Mouse (Mus musculus) thymus, adult 2 months (tissue): Measurements from ENCODE around the gene Celf2. TPM values are rescaled to one million over a fixed set of nuclear protein-coding genes. Genes with fewer than 3 reads are reported as not detected.

Source experiments
- DNase-seq: peaks from one replicate; pipeline ENCODE4 v3.0.0; 2021
- H3K27ac ChIP-seq: fragments of 200-500 bp; 2 replicates; pipeline ENCODE4 v1.5.1; 2012; ENCODE audit warnings: low read length, control low read depth; ENCODE audit not compliant: control insufficient read depth, insufficient read depth
- H3K27me3 ChIP-seq: fragments of 200-500 bp; 2 replicates; pipeline ENCODE4 v1.6.1; 2012; ENCODE audit warnings: mild to moderate bottlenecking, low read length, moderate library complexity, mixed read lengths; ENCODE audit not compliant: control insufficient read depth, insufficient read depth
- H3K36me3 ChIP-seq: fragments of 200-500 bp; 2 replicates; pipeline ENCODE4 v1.6.1; 2012; ENCODE audit warnings: mild to moderate bottlenecking, low read length, moderate library complexity; ENCODE audit not compliant: control insufficient read depth, insufficient read depth
- H3K4me1 ChIP-seq: fragments of 200-500 bp; replicated peaks from 2 replicates; pipeline ENCODE4 v1.6.1; 2012; ENCODE audit warnings: low read length; ENCODE audit not compliant: control insufficient read depth, insufficient read depth
- H3K4me3 ChIP-seq: fragments of 200-500 bp; 2 replicates; pipeline ENCODE4 v1.5.1; 2012; ENCODE audit warnings: mild to moderate bottlenecking, low read length, control low read depth, moderate library complexity; ENCODE audit not compliant: control insufficient read depth, insufficient read depth
- CTCF ChIP-seq: fragments of 200-500 bp; IDR thresholded peaks from 2 replicates; pipeline ENCODE4 v1.5.1; 2012; ENCODE audit warnings: mild to moderate bottlenecking, control low read depth, low read length, moderate library complexity, borderline replicate concordance; ENCODE audit not compliant: control insufficient read depth, poor library complexity, insufficient read depth; ENCODE audit errors: extremely low read depth
- POLR2A ChIP-seq: fragments of 200-500 bp; IDR thresholded peaks from 2 replicates; pipeline ENCODE4 v1.6.1; 2012; ENCODE audit warnings: mild to moderate bottlenecking, low read length, control low read depth, moderate library complexity; ENCODE audit not compliant: control insufficient read depth, poor library complexity, insufficient read depth; ENCODE audit errors: extremely low read depth
- WGBS: fragments of 180-500 bp; shearing (Covaris S2); methylation state at CpG from one replicate; pipeline ENCODE4 v1.1.7; 2018; 5-methylcytosine and 5-hydroxymethylcytosine counted together
- polyA plus RNA-seq: library from polyadenylated mRNA; depleted of rRNA; stranded (reverse); fragments of >200 nt; gene quantifications from 2 replicates; pipeline ENCODE4 v1.2.3, GENCODE M21; 2012

The Celf2 gene
- polyA plus RNA-seq, 1 experiment: 214 TPM

DNA sequence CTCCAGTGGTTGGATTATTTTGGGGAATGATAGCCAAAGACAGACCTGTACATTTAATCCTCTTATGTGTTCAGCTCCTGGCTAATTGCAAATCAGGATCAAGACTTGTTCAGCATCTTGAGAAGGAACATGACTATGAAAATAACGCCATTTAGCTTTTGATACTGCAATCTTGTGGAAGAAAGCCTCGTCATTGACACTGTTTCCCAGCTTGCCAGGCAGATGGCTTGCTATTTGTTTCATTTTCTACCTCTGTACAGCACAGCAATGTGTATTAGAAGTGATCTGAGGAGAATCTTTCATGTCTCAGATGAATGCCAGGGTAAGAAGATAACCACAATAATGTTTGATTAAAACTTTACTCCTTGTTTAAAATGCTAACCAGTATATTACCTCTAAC lies 315.9 kb downstream of the Celf2 start:
- Histone ChIP-seq H3K4me1 (no peaks in the 10 kb centered on the region), H3K27me3 (no peaks in the 10 kb centered on the region), H3K27ac (no peak overlapping the region), H3K36me3 (no peaks in the 10 kb centered on the region), H3K4me3 (no peak overlapping the region)
- no peak for DNase-seq
- WGBS: 92% methylated on average over 2 of the region's 2 CpGs
- no peak for TF ChIP-seq CTCF
- no peak for TF ChIP-seq POLR2A

DNA sequence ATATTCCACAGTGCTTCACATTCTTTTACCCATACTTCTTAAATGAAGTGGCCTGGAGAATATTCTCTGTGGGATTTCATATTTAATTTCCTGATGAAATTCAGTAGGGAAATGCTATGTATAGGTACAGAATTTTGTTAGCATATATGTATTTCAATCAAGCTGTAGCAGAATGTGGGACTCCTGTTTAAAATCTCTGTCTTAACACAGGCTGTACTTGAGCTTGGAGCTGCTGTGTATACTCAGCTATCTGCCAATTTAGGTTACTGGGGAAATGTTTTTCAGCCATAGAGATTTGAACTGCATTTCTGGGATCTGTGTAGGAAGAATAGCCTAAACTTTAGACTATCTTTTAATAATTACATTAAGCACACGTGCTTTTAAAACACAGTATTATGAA lies 330.2 kb downstream of the Celf2 start:
- H3K36me3 ChIP-seq: no peaks in the 10 kb centered on the region
- 91% methylated on average over 1 of the region's 1 CpGs for WGBS
- H3K27ac ChIP-seq: no peak overlapping the region
- TF ChIP-seq CTCF (no peak), POLR2A (no peak)
- no peak overlapping the region for H3K4me3 ChIP-seq
- H3K27me3 ChIP-seq: no peaks in the 10 kb centered on the region
- H3K4me1 ChIP-seq: no peaks in the 10 kb centered on the region
- DNase-seq: no peak

DNA sequence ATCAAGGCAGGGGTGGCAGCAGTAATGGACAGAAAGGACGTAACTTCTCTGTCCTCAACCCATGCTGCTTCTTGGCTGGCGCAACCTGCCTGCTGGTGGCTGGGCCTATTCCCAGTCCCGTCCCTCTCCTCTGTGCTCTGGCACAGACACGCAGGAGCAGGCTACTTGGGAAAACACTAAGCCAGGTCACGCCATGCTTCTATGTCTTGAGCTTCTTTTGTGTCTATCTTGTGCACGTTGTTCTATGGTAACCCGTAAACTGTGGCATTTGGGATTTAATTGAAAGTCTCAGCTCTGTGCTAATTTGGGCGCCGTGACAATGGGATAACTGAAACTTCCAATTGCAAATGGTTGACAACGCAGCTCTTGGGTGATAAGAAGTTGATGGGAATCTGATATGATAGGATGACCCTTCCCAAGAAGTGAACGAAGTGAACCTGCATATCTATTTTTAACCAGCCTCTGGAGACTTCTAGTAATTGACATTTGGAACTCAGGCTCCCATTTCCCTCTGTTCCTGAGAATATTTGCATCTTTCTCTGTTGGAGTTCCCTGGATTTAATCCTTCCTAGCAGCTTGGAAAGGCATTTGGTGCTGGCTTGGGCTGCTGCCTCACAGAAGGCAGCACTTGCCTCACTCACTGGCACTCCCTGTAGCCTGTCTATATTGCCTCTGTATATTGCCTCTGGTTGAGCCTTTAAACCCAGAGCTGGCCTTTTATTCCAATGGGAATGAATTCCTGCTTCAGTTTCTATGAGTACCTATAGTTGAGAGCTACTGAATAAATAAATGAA lies 335.9 kb downstream of the Celf2 start:
- H3K27me3 ChIP-seq: no peaks in the 10 kb centered on the region
- no peak overlapping the region for H3K27ac ChIP-seq
- H3K36me3 ChIP-seq: no peaks in the 10 kb centered on the region
- no peak for DNase-seq
- WGBS: 91% methylated on average over 11 of the region's 11 CpGs
- H3K4me3 ChIP-seq: no peak overlapping the region
- TF ChIP-seq CTCF: no peak
- no peak for TF ChIP-seq POLR2A
- no peaks in the 10 kb centered on the region for H3K4me1 ChIP-seq

DNA sequence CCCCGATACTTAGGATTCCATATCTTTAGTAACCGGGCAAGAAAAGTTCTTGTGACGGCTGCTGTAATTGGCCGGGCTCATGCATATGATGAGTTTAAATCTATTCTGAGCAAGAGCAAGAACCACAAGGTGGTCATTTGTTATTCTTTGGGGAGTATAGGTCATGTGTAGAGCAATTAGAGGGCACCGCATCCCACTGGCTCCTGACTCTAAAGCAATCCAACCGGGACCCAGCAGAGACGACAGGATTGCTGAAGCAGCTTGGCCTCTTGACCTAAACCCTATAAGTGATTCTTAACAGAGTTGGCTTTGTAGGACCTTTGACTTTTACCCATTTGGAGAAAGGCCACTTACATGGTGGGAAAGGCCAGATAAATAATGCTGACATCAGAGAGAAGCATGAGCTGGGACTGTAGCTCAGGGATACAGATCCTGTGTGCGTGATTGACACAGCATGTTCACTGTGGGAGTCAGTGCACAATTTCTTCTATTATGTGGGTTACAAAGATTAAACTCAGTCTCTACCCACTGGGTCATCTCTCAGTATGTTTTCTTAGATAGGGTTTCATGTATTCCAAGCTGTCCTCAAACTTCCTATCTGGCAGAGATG lies 338.2 kb downstream of the Celf2 start:
- Histone ChIP-seq H3K4me3 (no peak overlapping the region), H3K4me1 (no peaks in the 10 kb centered on the region), H3K27ac (no peak overlapping the region), H3K27me3 (no peaks in the 10 kb centered on the region), H3K36me3 (no peaks in the 10 kb centered on the region)
- no peak for TF ChIP-seq POLR2A
- no peak for TF ChIP-seq CTCF
- 95% methylated on average over 8 of the region's 8 CpGs for WGBS
- no peak for DNase-seq

DNA sequence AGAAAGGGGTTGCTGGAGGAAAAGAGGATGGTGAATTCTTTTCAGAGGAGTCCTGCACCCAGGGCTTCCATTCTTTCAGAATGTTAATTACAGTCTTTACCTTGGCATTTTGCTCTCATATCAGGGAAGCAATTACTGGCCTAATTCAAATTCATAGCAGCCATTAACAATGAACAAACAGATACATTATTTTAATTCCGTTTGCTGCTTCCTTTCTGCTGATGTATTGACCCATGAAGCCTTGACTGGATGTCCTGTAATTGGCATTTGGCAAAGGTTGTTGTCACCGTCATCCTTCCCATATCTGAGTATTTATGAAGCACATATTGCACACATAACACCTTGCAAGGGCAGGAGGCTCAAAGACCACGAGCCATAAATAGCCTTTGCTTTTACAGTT lies 343.6 kb downstream of the Celf2 start:
- Histone ChIP-seq H3K4me3 (no peak overlapping the region), H3K27ac (no peak overlapping the region), H3K27me3 (no peaks in the 10 kb centered on the region), H3K4me1 (no peaks in the 10 kb centered on the region), H3K36me3 (no peaks in the 10 kb centered on the region)
- no peak for DNase-seq
- 89% methylated on average over 3 of the region's 3 CpGs for WGBS
- TF ChIP-seq POLR2A (no peak), CTCF (no peak)

DNA sequence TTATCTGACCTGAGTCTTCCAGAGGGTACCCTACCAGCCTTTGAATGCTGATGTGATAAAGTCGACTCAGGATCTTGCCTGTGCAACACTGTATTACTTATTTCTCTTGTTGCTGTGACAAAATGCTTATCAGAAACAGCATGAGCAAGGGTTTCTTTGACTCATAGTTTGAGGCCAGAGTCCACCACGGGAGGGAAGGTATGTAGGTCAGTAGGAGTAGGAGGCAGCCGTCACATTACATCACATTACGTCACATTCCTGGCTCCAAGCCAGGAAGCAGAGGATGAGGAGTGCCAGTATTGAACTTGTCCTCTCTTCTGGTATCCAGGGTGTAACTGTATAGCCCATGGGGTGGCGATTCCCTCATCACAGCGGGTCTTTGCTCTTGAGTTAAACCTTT lies 349.3 kb downstream of the Celf2 start:
- 84% methylated on average over 6 of the region's 6 CpGs for WGBS
- H3K27ac ChIP-seq: no peak overlapping the region
- no peaks in the 10 kb centered on the region for H3K4me1 ChIP-seq
- no peaks in the 10 kb centered on the region for H3K36me3 ChIP-seq
- H3K27me3 ChIP-seq: no peaks in the 10 kb centered on the region
- DNase-seq: no peak
- no peak overlapping the region for H3K4me3 ChIP-seq
- TF ChIP-seq CTCF (no peak), POLR2A (no peak)

DNA sequence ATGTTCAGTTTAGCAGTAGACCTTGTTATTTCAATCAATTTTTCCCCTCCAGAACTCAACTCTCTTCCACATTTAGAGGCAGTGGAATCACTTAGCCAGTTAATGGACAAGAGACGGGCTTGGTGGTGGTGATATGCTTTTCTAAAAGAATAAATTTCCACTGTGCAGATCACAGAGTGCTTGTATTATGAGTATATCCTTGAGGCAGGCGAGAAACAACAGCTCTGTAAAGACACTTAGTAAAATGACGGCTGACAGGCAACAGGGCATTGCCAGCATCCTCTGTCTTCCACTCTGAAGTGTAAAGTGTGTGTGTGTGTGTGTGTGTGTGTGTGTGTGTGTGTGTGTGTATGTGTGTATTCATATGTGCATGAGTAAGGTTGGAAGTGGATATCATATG lies 362.1 kb downstream of the Celf2 start:
- Histone ChIP-seq H3K27me3 (no peaks in the 10 kb centered on the region), H3K27ac (no peak overlapping the region), H3K4me3 (no peak overlapping the region), H3K36me3 (no peaks in the 10 kb centered on the region), H3K4me1 (no peaks in the 10 kb centered on the region)
- DNase-seq: no peak
- WGBS: 97% methylated on average over 3 of the region's 3 CpGs
- TF ChIP-seq POLR2A (no peak), CTCF (no peak)
